Mouse (Mus musculus) erythroblast, embryonic 14.5 days (primary cell): ENCODE measurements around the gene Rps6kb2.

Experiments
- GATA1 ChIP-seq: IDR thresholded peaks from 2 replicates; pipeline ENCODE4 v1.6.1; 2012; ENCODE audit warnings: low read length, inconsistent platforms, mixed read lengths
- TAL1 ChIP-seq: IDR thresholded peaks from 3 replicates; pipeline ENCODE4 v1.6.1; 2012; ENCODE audit warnings: low read length, inconsistent platforms, mixed read lengths

GRCm38 (mm10) chr19:4204889-4205288 lies 41.7 kb upstream of the Rps6kb2 start:
- TF ChIP-seq GATA1 (no peak), TAL1 (no peak)
